Mouse (Mus musculus) liver, postnatal 0 days (tissue): Measurements from ENCODE around the gene Vps37b. TPM values are rescaled to one million over a fixed set of nuclear protein-coding genes. Genes with fewer than 3 reads are reported as not detected.

Experiments used
- ATAC-seq: fragments of 200-750 bp; cut with Nextera tagmentation; 2 replicates; pipeline ENCODE4 v1.8.0; 2017; ENCODE audit warnings: mild to moderate bottlenecking, moderate library complexity
- DNase-seq: peaks from one replicate; pipeline ENCODE4 v3.0.0-alpha.2; 2016
- H3K27ac ChIP-seq: fragments of 300-500 bp; sonication (generic); 2 replicates; pipeline ENCODE4 v1.5.1; 2014; ENCODE audit warnings: antibody characterized with exemption, moderate library complexity, mild to moderate bottlenecking, low read depth
- H3K27me3 ChIP-seq: fragments of 300-500 bp; sonication (generic); 2 replicates; pipeline ENCODE4 v1.6.1; 2014; ENCODE audit warnings: low read length, control low read depth, mixed read lengths; ENCODE audit not compliant: insufficient read depth
- H3K36me3 ChIP-seq: fragments of 300-500 bp; sonication (generic); replicated peaks from 2 replicates; pipeline ENCODE4 v1.6.1; 2014; ENCODE audit warnings: mild to moderate bottlenecking, control low read depth, low read length, moderate library complexity, mixed read lengths; ENCODE audit not compliant: insufficient read depth
- H3K4me1 ChIP-seq: fragments of 300-500 bp; sonication (generic); 2 replicates; pipeline ENCODE4 v1.6.1; 2014; ENCODE audit warnings: antibody characterized with exemption, mild to moderate bottlenecking, control low read depth; ENCODE audit not compliant: insufficient read depth
- H3K4me2 ChIP-seq: fragments of 300-500 bp; sonication (generic); 2 replicates; pipeline ENCODE4 v1.6.1; 2014; ENCODE audit warnings: low read depth, mild to moderate bottlenecking, low read length, moderate library complexity, mixed read lengths
- H3K4me3 ChIP-seq: fragments of 300-500 bp; sonication (generic); 2 replicates; pipeline ENCODE4 v1.5.1; 2014; ENCODE audit warnings: low read depth, low read length
- H3K9ac ChIP-seq: fragments of 300-500 bp; sonication (generic); replicated peaks from 2 replicates; pipeline ENCODE4 v1.6.1; 2014; ENCODE audit warnings: mild to moderate bottlenecking, moderate library complexity
- H3K9me3 ChIP-seq: fragments of 300-500 bp; sonication (generic); 2 replicates; pipeline ENCODE4 v1.6.1; 2016; ENCODE audit warnings: mild to moderate bottlenecking, control low read depth, low read length, mixed read lengths
- CTCF ChIP-seq: sonication (generic); IDR thresholded peaks from 2 replicates; pipeline ENCODE4 v1.5.1; 2016; ENCODE audit warnings: antibody characterized with exemption, low read depth
- EP300 ChIP-seq: IDR thresholded peaks from 2 replicates; pipeline ENCODE4 v1.6.1; 2016; ENCODE audit warnings: antibody characterized with exemption, low read depth, mild to moderate bottlenecking
- WGBS: fragments of 180-500 bp; shearing (Covaris S2); extraction: QIAGEN DNeasy Blood & Tissue Kit; methylation state at CpG from one replicate; pipeline ENCODE4 v1.1.7; 2014; ENCODE audit not compliant: insufficient replicate concordance; 5-methylcytosine and 5-hydroxymethylcytosine counted together
- polyA plus RNA-seq: library from polyadenylated mRNA; unstranded; fragments of >200 nt; fragmentation: Nextera tagmentation; extraction: Ambion mirVana; gene quantifications from 2 replicates; pipeline ENCODE4 v1.2.1, GENCODE M21; 2015

The Vps37b gene
- polyA plus RNA-seq, 1 experiment from 2014 or later = 17.6 TPM

GRCm38 (mm10) chr5:124049249-124050045, 17.4 kb upstream of the Vps37b start:
- DNase-seq = no peak
- no peaks in the 10 kb centered on the region for H3K36me3 ChIP-seq
- no peaks in the 10 kb centered on the region for H3K9me3 ChIP-seq
- no peak for ATAC-seq
- WGBS = 60% methylated on average over 15 of the region's 15 CpGs
- H3K9ac ChIP-seq = peak overlapping the region; percentile 60
- peak overlapping the region; percentile 91 for H3K27ac ChIP-seq
- H3K4me1 ChIP-seq = peaks cover 57% of the 10 kb centered on the region
- no peak for TF ChIP-seq CTCF
- no peak for TF ChIP-seq EP300
- H3K4me3 ChIP-seq = peak overlapping the region; percentile 45
- H3K4me2 ChIP-seq = peak overlapping the region; percentile 73
- no peaks in the 10 kb centered on the region for H3K27me3 ChIP-seq

GRCm38 (mm10) chr5:124046741-124047401, 14.8 kb upstream of the Vps37b start:
- no peaks in the 10 kb centered on the region for H3K36me3 ChIP-seq
- peak overlapping the region; percentile 41 for H3K27ac ChIP-seq
- peaks cover 49% of the 10 kb centered on the region for H3K4me1 ChIP-seq
- no peaks in the 10 kb centered on the region for H3K9me3 ChIP-seq
- ATAC-seq = peak; percentile 36; the same call in 1 of the 2 replicates
- TF ChIP-seq EP300 (no peak), CTCF (0 out of 2 replicates have a peak, but pooled peaks have one; percentile 10)
- WGBS = 53% methylated on average over 7 of the region's 7 CpGs
- DNase-seq = peak; percentile 45
- no peak overlapping the region for H3K4me3 ChIP-seq
- 0 out of 2 replicates have a peak overlapping the region, but pooled peaks have one; percentile 0 for H3K4me2 ChIP-seq
- no peaks in the 10 kb centered on the region for H3K27me3 ChIP-seq
- H3K9ac ChIP-seq = no peak overlapping the region

- no peak overlapping the region for H3K4me2 ChIP-seq
- no peak for ATAC-seq
- H3K4me3 ChIP-seq = no peak overlapping the region
- no peaks in the 10 kb centered on the region for H3K27me3 ChIP-seq
- no peak for DNase-seq
- TF ChIP-seq CTCF (no peak), EP300 (no peak)
- 68% methylated on average over 11 of the region's 11 CpGs for WGBS
- H3K36me3 ChIP-seq = no peaks in the 10 kb centered on the region
- H3K4me1 ChIP-seq = peaks cover 39% of the 10 kb centered on the region
- no peaks in the 10 kb centered on the region for H3K9me3 ChIP-seq
- H3K9ac ChIP-seq = no peak overlapping the region
- H3K27ac ChIP-seq = no peak overlapping the region
Observed at GRCm38 (mm10) chr5:124045453-124046010, 13.5 kb upstream of the Vps37b start.

GRCm38 (mm10) chr5:124043999-124044398, 11.9 kb upstream of the Vps37b start:
- Histone ChIP-seq H3K9ac (no peak overlapping the region), H3K4me1 (peaks cover 23% of the 10 kb centered on the region), H3K4me2 (no peak overlapping the region), H3K4me3 (no peak overlapping the region), H3K9me3 (no peaks in the 10 kb centered on the region), H3K36me3 (no peaks in the 10 kb centered on the region), H3K27ac (no peak overlapping the region), H3K27me3 (no peaks in the 10 kb centered on the region)
- DNase-seq (no peak), ATAC-seq (no peak)
- TF ChIP-seq CTCF (peak; percentile 38; the same call in 1 of the 2 replicates), EP300 (no peak)
- WGBS = 84% methylated on average over 5 of the region's 5 CpGs

- Histone ChIP-seq H3K4me2 (no peak overlapping the region), H3K9me3 (no peaks in the 10 kb centered on the region), H3K4me1 (peaks cover 18% of the 10 kb centered on the region), H3K27me3 (no peaks in the 10 kb centered on the region), H3K36me3 (no peaks in the 10 kb centered on the region), H3K9ac (no peak overlapping the region; the same call in 1 of the 2 replicates), H3K27ac (peak overlapping the region; percentile 56; the same call in 1 of the 2 replicates), H3K4me3 (no peak overlapping the region)
- no peak for TF ChIP-seq CTCF
- TF ChIP-seq EP300 = no peak
- 51% methylated on average over 10 of the region's 10 CpGs for WGBS
- DNase-seq (no peak), ATAC-seq (peak; percentile 50; the same call in 1 of the 2 replicates)
Observed at GRCm38 (mm10) chr5:124043212-124043978, 11.3 kb upstream of the Vps37b start.
